Mouse (Mus musculus) CH12.LX (cell line): Measurements from ENCODE around the gene Mks1.
"Not testable (repeated sequence)": the region's sequence is repeated elsewhere in the genome, so short reads cannot be mapped to it uniquely, and the experiment has no call there.

Source experiments
- CTCF ChIP-seq, 2 experiments: IDR thresholded peaks in 1 of 2; conservative IDR thresholded peaks in 1 of 2; 2 replicates each; pipeline ENCODE4 v1.5.1; 2011 to 2012; ENCODE audit warnings: low read depth in 2 of 2, low read length in 2 of 2, improper control_type of control experiment in 1 of 2, inconsistent platforms in 1 of 2, mild to moderate bottlenecking in 1 of 2, moderate library complexity in 1 of 2
- EP300 ChIP-seq: IDR thresholded peaks from 2 replicates; pipeline ENCODE4 v1.6.1; 2011; ENCODE audit warnings: low read length, improper control_type of control experiment
- JUND ChIP-seq: conservative IDR thresholded peaks from 2 replicates; pipeline ENCODE4 v1.6.1; 2011; ENCODE audit warnings: low read depth, low read length, improper control_type of control experiment
- NRF1 ChIP-seq: IDR thresholded peaks from 2 replicates; pipeline ENCODE4 v1.6.1; 2014; ENCODE audit warnings: low read depth, mild to moderate bottlenecking, inconsistent platforms, low read length, improper control_type of control experiment, moderate library complexity
- POLR2A ChIP-seq: IDR thresholded peaks from 2 replicates; pipeline ENCODE4 v1.6.1; 2011; ENCODE audit warnings: low read depth, mild to moderate bottlenecking, improper control_type of control experiment, low read length
- RAD21 ChIP-seq: IDR thresholded peaks from 2 replicates; pipeline ENCODE4 v1.6.1; 2011; ENCODE audit warnings: low read depth, mild to moderate bottlenecking, low read length, improper control_type of control experiment, moderate library complexity
- USF1 ChIP-seq: IDR thresholded peaks from 2 replicates; pipeline ENCODE4 v1.6.1; 2014; ENCODE audit warnings: low read depth, mild to moderate bottlenecking, inconsistent platforms, low read length, improper control_type of control experiment
- ZMIZ1 ChIP-seq: IDR thresholded peaks from 2 replicates; pipeline ENCODE4 v1.6.1; 2012; ENCODE audit warnings: low read depth, mild to moderate bottlenecking, inconsistent platforms, low read length, improper control_type of control experiment

GRCm38 (mm10) chr11:87866891-87867290 is 13.9 kb downstream of the Mks1 start:
- TF ChIP-seq RAD21 (peak; percentile 27), CTCF (conservative IDR thresholded peaks at IDR 0.05 in 1 of 2, IDR thresholded peaks at IDR 0.05 in 1 of 2; ENCODE audit: low read depth in 2 of 2, low read length in 2 of 2) (peak in 1 of 2 experiments; percentile 57; a peak in 2 of 4 replicates)
- not testable (repeated sequence) for TF ChIP-seq NRF1, JUND, ZMIZ1, EP300, USF1, POLR2A
